Mouse (Mus musculus) embryonic facial prominence, embryonic 11.5 days (tissue): Measurements from ENCODE around the gene Tbc1d32. TPM values are rescaled to one million over a fixed set of nuclear protein-coding genes. Genes with fewer than 3 reads are reported as not detected.

ENCODE experiments used
- ATAC-seq: fragments of 200-750 bp; cut with Nextera tagmentation; replicated peaks from 2 replicates; pipeline ENCODE4 v1.8.0; 2017; ENCODE audit warnings: low read depth; ENCODE audit not compliant: insufficient number of reproducible peaks, low FRiP score, low TSS enrichment
- DNase-seq: peaks from one replicate; pipeline ENCODE4 v3.0.0-alpha.2; 2015; ENCODE audit warnings: low spot score
- H3K27ac ChIP-seq: fragments of 300-500 bp; sonication (generic); replicated peaks from 2 replicates; pipeline ENCODE4 v1.5.1; 2014; ENCODE audit warnings: mild to moderate bottlenecking, low read depth, low read length, control low read depth
- H3K27me3 ChIP-seq: fragments of 300-500 bp; sonication (generic); 2 replicates; pipeline ENCODE4 v1.6.1; 2014; ENCODE audit warnings: mild to moderate bottlenecking, low read length, moderate library complexity, mixed read lengths; ENCODE audit not compliant: control insufficient read depth, insufficient read depth
- H3K36me3 ChIP-seq: fragments of 300-500 bp; sonication (generic); replicated peaks from 2 replicates; pipeline ENCODE4 v1.6.1; 2014; ENCODE audit warnings: low read depth, mild to moderate bottlenecking, low read length, moderate library complexity, mixed read lengths; ENCODE audit not compliant: control insufficient read depth, insufficient read depth
- H3K4me1 ChIP-seq: fragments of 300-500 bp; sonication (generic); 2 replicates; pipeline ENCODE4 v1.6.1; 2014; ENCODE audit warnings: low read length, mixed read lengths; ENCODE audit not compliant: control insufficient read depth, insufficient read depth
- H3K4me2 ChIP-seq: fragments of 300-500 bp; sonication (generic); 2 replicates; pipeline ENCODE4 v1.6.1; 2014; ENCODE audit warnings: low read depth, mild to moderate bottlenecking, control low read depth, low read length, moderate library complexity
- H3K4me3 ChIP-seq: fragments of 300-500 bp; sonication (generic); 2 replicates; pipeline ENCODE4 v1.5.1; 2014; ENCODE audit warnings: low read depth, low read length, control low read depth
- H3K9ac ChIP-seq: fragments of 300-500 bp; sonication (generic); replicated peaks from 2 replicates; pipeline ENCODE4 v1.6.1; 2014; ENCODE audit warnings: mild to moderate bottlenecking, control low read depth, low read length
- H3K9me3 ChIP-seq: fragments of 300-500 bp; sonication (generic); replicated peaks from 2 replicates; pipeline ENCODE4 v1.6.1; 2016; ENCODE audit warnings: mild to moderate bottlenecking, low read length, inconsistent platforms, mixed read lengths; ENCODE audit not compliant: control insufficient read depth
- WGBS: fragments of 180-500 bp; shearing (Covaris S2); extraction: QIAGEN DNeasy Blood & Tissue Kit; methylation state at CpG from one replicate; pipeline ENCODE4 v1.1.7; 2014; 5-methylcytosine and 5-hydroxymethylcytosine counted together
- polyA plus RNA-seq: library from polyadenylated mRNA; unstranded; fragments of >200 nt; fragmentation: Nextera tagmentation; extraction: Ambion mirVana; gene quantifications from 2 replicates; pipeline ENCODE4 v1.2.1, GENCODE M21; 2014

Tbc1d32 gene
- polyA plus RNA-seq, 1 experiment from 2014 or later: 4.0 TPM

DNA sequence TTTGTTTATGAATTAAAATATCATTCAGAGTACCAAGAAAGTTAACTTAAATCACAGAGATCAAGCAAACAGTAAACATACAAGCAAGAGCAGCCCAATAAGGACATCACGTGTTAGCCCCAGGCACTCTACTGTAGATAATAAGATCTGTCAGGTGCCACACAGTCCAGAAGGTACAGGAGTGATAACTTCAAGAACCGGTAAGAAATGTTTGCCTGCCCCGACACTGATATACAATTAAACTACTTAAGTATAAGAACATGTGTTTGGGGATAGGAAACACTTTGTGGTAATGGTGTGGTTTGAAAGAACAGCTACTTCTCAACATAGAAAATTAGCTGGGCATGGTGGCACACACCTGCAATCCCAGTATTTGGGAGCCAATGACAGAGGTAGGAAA, 71.5 kb downstream of the Tbc1d32 start:
- Histone ChIP-seq H3K27me3 (no peaks in the 10 kb centered on the region), H3K4me1 (no peaks in the 10 kb centered on the region), H3K9me3 (no peaks in the 10 kb centered on the region), H3K9ac (no peak overlapping the region), H3K4me2 (no peak overlapping the region), H3K27ac (no peak overlapping the region), H3K4me3 (no peak overlapping the region), H3K36me3 (no peaks in the 10 kb centered on the region)
- DNase-seq (no peak), ATAC-seq (no peak)
- WGBS: 83% methylated on average over 3 of the region's 3 CpGs

DNA sequence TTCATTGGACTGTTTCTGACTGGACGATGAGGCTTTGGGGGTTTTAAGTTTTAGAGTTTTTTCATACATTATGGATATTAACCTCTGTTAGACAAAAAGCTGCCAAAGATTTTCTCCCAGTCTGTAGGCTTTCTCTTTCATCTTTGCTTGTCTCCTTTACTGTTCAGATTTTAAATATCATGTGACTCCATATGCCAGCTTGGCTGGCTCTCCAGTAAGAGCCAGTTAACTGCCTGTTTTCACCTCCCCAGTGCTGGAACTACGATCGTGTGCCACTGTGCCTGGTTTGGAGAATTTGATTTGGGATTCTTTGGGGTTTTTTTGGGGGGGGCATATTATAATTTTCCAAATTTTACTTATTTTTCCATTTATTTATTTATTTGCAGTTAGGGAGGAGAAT, 79.6 kb downstream of the Tbc1d32 start:
- Histone ChIP-seq H3K4me3 (no peak overlapping the region), H3K9me3 (no peaks in the 10 kb centered on the region), H3K9ac (no peak overlapping the region), H3K27me3 (no peaks in the 10 kb centered on the region), H3K4me2 (no peak overlapping the region), H3K4me1 (no peaks in the 10 kb centered on the region), H3K36me3 (no peaks in the 10 kb centered on the region), H3K27ac (no peak overlapping the region)
- DNase-seq (no peak), ATAC-seq (no peak)
- WGBS: 94% methylated on average over 3 of the region's 3 CpGs

DNA sequence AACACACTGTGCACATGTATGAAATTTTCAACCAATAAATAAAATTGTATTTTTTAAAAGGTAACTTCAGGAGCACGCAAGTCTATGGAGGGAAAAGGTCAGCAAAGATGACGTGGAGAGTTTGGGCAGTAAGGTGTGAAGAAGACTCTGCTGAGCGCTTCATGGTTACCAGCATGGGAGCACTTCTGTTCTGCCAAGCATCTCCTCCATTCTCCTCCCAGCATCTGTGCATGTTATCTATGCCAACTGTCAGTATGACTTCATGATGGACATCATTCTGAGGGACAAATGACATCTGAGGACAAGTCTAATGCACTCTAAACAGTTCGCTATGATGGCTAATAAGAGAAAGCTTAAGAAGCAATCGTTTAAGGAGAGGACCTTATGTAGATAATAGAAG, 91.3 kb downstream of the Tbc1d32 start:
- no peaks in the 10 kb centered on the region for H3K36me3 ChIP-seq
- no peak overlapping the region for H3K27ac ChIP-seq
- no peak for DNase-seq
- ATAC-seq: no peak
- H3K4me2 ChIP-seq: no peak overlapping the region
- no peaks in the 10 kb centered on the region for H3K9me3 ChIP-seq
- no peaks in the 10 kb centered on the region for H3K27me3 ChIP-seq
- WGBS: 98% methylated on average over 5 of the region's 5 CpGs
- no peaks in the 10 kb centered on the region for H3K4me1 ChIP-seq
- H3K9ac ChIP-seq: no peak overlapping the region
- no peak overlapping the region for H3K4me3 ChIP-seq

DNA sequence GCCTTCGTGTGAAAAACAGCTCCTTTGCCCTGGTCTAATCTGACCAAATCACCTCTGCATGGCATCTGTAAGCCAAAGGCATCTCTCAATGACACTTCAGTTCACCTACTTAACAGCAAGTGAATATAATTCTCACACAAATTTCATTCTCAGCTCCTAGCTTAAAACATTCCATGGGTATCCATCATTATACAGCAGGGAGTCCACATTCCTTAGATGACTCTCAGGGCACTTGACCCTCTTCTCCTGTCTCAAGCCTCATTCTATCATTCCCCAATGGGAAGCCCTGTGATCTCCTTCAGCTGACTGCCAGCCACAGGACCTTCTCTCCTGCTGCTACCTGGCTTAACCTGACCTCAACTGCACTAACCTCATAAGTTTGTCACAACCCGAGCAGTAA, 98.8 kb downstream of the Tbc1d32 start:
- ATAC-seq: no peak
- Histone ChIP-seq H3K9me3 (no peaks in the 10 kb centered on the region), H3K36me3 (no peaks in the 10 kb centered on the region), H3K4me2 (no peak overlapping the region), H3K4me1 (no peaks in the 10 kb centered on the region), H3K4me3 (no peak overlapping the region), H3K9ac (no peak overlapping the region), H3K27ac (no peak overlapping the region), H3K27me3 (no peaks in the 10 kb centered on the region)
- DNase-seq: no peak
- 78% methylated on average over 2 of the region's 2 CpGs for WGBS

DNA sequence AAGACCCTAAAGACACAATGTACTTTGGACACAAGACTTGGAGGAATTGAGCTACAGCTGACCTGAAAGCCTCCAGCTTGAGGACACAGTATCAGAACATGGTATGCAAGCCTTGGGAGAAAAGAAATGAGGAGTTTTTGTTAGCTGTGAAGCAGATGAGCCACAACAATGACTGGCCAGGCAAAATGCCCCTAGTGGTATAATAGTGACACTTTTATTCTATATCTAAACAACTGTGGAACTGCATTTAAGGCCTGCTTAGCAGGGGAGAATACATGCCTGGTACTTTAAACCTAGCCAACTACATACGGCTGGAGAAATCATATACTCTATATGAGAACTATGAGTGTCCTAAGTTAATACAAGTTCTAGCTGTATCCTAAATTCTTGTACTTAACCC, 101.5 kb downstream of the Tbc1d32 start:
- H3K27ac ChIP-seq: no peak overlapping the region
- no peak for ATAC-seq
- H3K4me2 ChIP-seq: no peak overlapping the region
- no peaks in the 10 kb centered on the region for H3K36me3 ChIP-seq
- no peaks in the 10 kb centered on the region for H3K27me3 ChIP-seq
- no peaks in the 10 kb centered on the region for H3K9me3 ChIP-seq
- WGBS: 94% methylated on average over 1 of the region's 1 CpGs
- DNase-seq: no peak
- no peak overlapping the region for H3K9ac ChIP-seq
- no peak overlapping the region for H3K4me3 ChIP-seq
- no peaks in the 10 kb centered on the region for H3K4me1 ChIP-seq

DNA sequence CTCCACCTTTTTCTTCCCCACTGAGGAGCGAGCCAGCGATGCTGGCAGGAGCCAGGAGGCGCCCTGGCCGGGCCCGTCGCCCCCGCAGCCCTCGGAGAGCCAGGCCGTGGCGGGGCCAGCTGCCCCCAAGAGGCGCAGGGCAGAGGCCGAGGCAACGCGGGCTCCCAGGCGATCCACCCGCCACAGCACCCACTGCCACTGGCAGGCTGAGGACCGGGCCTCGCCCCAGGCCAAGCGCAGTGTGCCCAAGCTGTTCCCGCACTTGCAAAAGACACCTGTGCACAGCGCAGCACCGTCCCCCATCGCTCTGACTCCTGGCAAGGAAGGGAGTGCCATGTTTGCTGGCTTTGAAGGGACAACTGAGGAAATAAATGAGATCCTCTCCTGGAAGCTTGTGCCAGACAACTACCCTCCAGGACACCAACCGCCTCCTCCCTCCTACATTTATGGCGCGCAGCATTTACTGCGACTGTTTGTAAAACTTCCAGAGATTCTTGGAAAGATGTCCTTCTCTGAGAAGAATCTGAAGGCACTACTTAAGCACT, 112.8 kb downstream of the Tbc1d32 start:
- Histone ChIP-seq H3K36me3 (no peaks in the 10 kb centered on the region), H3K4me2 (peak overlapping the region; percentile 90), H3K27me3 (no peaks in the 10 kb centered on the region), H3K9ac (peak overlapping the region; percentile 83), H3K9me3 (no peaks in the 10 kb centered on the region), H3K27ac (0 out of 2 replicates have a peak overlapping the region, but pooled peaks have one; percentile 28), H3K4me1 (no peaks in the 10 kb centered on the region; the same call in 1 of the 2 replicates), H3K4me3 (peak overlapping the region; percentile 57)
- ATAC-seq (peak; percentile 54; the same call in 1 of the 2 replicates), DNase-seq (peak; percentile 20)
- WGBS: 14% methylated on average over 27 of the region's 27 CpGs

DNA sequence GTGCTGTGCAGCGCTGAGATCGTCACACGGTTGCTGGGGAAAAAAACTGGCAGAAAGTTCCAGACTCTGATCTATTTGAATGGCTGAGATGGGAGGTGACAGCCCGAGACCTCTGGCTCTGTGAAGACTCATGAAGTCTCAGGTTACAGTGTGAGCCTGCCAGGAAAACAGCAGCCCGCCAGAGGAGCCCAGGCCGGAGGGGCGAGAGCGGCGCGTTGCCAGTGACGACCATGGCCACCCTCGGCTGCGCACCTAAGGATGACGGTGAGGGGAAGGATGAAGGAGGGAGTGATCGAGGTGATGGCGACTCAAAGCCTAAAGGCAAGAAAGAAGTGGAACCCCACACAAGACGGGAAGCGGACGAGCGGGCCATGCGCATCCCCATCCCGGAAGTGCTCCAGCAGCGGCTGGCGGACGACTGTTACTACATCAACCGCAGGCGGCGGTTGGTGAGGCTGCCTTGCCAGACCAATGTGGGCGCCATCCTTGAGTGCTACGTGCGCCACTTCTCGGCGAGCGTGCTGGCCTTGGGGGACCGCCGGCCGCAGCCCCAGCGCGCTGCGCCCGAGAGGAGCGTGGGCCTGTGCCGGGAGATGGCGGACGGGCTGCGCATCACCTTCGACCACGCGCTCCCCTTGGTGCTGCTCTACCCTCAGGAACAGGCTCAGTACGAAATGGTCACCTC, 113.4 kb downstream of the Tbc1d32 start:
- no peaks in the 10 kb centered on the region for H3K27me3 ChIP-seq
- no peaks in the 10 kb centered on the region; the same call in 1 of the 2 replicates for H3K4me1 ChIP-seq
- peak overlapping the region; percentile 83 for H3K9ac ChIP-seq
- H3K4me2 ChIP-seq: peak overlapping the region; percentile 90
- ATAC-seq (peak; percentile 96), DNase-seq (peak; percentile 82)
- H3K36me3 ChIP-seq: no peaks in the 10 kb centered on the region
- no peaks in the 10 kb centered on the region for H3K9me3 ChIP-seq
- 0% methylated on average over 44 of the region's 50 CpGs for WGBS
- H3K4me3 ChIP-seq: peak overlapping the region; percentile 57
- 0 out of 2 replicates have a peak overlapping the region, but pooled peaks have one; percentile 28 for H3K27ac ChIP-seq

DNA sequence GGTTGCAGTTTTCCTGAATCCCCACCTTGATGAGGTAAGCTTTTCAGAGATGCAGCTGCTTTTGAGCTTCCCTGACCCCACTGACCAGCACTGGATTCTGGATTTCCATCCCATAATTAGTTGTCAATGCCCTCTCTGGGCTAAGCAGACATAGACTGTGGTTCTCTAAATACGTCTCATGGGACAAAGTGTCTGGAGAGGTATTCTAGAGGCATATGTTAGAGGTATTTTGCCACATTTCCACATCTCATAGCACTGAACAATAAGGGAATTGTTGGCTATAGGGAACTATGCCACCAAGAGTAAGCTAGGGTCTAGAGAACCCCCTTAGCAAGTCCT, 121.5 kb downstream of the Tbc1d32 start:
- Histone ChIP-seq H3K4me2 (peak overlapping the region; percentile 13), H3K27ac (no peak overlapping the region), H3K9me3 (no peaks in the 10 kb centered on the region), H3K4me1 (no peaks in the 10 kb centered on the region), H3K27me3 (no peaks in the 10 kb centered on the region), H3K9ac (peak overlapping the region; percentile 34; the same call in 1 of the 2 replicates), H3K36me3 (no peaks in the 10 kb centered on the region), H3K4me3 (no peak overlapping the region)
- ATAC-seq (peak; percentile 73; the same call in 1 of the 2 replicates), DNase-seq (no peak)
- WGBS: 26% methylated on average over 1 of the region's 1 CpGs
